Mouse (Mus musculus) bone marrow, adult 2 months (tissue): ENCODE measurements around the gene Bcar3. TPM values are rescaled to one million over a fixed set of nuclear protein-coding genes. Genes with fewer than 3 reads are reported as not detected.

Experiments used
- H3K27ac ChIP-seq: fragments of 200-500 bp; 2 replicates; pipeline ENCODE4 v1.5.1; 2012; ENCODE audit warnings: low read depth, mild to moderate bottlenecking, control low read depth, inconsistent platforms, low read length; ENCODE audit not compliant: control insufficient read depth, poor library complexity, insufficient read depth
- H3K4me1 ChIP-seq: fragments of 200-500 bp; 2 replicates; pipeline ENCODE4 v1.6.1; 2011; ENCODE audit warnings: low read length; ENCODE audit not compliant: control insufficient read depth, insufficient read depth
- H3K4me3 ChIP-seq: fragments of 200-500 bp; replicated peaks from 2 replicates; pipeline ENCODE3; 2011; ENCODE audit warnings: mild to moderate bottlenecking, low read depth, low read length, control low read depth; ENCODE audit not compliant: control insufficient read depth
- CTCF ChIP-seq: fragments of 200-500 bp; IDR thresholded peaks from 2 replicates; pipeline ENCODE4 v1.5.1; 2011; ENCODE audit warnings: low read length, control low read depth; ENCODE audit not compliant: control insufficient read depth, insufficient read depth
- POLR2A ChIP-seq: fragments of 200-500 bp; IDR thresholded peaks from 2 replicates; pipeline ENCODE4 v1.6.1; 2011; ENCODE audit warnings: low read depth, mild to moderate bottlenecking, control low read depth, low read length, borderline replicate concordance; ENCODE audit not compliant: control insufficient read depth
- WGBS: fragments of 180-500 bp; shearing (Covaris S2); methylation state at CpG from one replicate; pipeline ENCODE4 v1.1.7; 2018; 5-methylcytosine and 5-hydroxymethylcytosine counted together
- polyA plus RNA-seq: library from polyadenylated mRNA; stranded (reverse); fragments of >200 nt; gene quantifications from 2 replicates; pipeline ENCODE4 v1.2.4, GENCODE M21; 2011; ENCODE audit warnings: low replicate concordance; ENCODE audit not compliant: missing spikeins, insufficient read depth, insufficient read length

Gene Bcar3
- polyA plus RNA-seq = 1.1 and 2.2 TPM in 2 replicates

DNA sequence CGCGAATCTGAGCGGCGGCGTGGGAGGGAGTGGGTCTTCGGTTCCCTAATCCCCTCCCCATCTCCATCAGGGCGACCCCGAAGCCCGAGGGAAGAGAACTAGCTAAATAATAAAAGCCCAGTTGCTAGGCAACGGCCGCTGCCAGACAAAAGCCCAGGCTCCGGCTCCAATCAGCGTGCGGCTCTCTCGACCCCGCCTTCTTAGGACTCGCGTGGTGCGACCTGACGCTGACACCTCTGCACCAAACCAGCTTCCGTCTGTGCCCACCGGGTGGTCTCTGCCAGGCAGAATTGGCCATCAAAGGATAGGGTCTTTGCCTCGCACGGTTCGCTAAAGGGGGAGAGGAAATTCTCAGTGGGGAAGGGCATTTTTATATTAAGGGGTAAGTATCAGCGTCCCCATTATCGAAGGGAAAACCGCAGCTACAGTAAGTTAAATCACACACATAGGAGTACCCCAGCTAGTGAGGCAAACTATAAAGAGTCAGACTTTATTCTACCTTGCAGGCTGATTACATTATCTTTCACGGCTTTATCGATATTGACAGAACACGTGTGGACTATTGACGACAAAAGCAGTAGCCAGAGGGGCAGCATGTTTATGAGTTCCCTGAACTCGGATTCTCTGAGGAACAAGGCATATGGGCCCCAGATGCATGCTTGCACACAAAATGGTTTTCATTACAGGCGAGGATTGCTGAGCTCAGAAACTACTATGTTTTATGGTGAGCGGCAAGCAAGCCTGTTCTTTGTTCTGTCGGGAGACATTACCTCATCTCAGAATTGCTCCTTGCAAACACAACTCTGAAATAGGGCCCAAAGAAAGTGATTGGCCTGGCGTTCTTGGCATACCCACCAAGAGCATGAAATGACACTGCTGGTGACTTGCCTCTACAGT lies at the start of gene Bcar3:
Gene Bcar3, plus strand, starts transcription at position 183 of the 897 bp plus-strand sequence.
- WGBS = 15% methylated on average over 37 of the region's 37 CpGs
- TF ChIP-seq CTCF = no peak
- no peak for TF ChIP-seq POLR2A
- Histone ChIP-seq H3K4me1 (no peaks in the 10 kb centered on the region; the same call in 1 of the 2 replicates), H3K4me3 (peak within 1 kb of the TSS; percentile 81), H3K27ac (peak within 1 kb of the TSS; percentile 93)

GRCm38 (mm10) chr3:122244759-122245158 lies 49.2 kb upstream of the Bcar3 start:
- WGBS = 31% methylated on average over 6 of the region's 6 CpGs
- no peak overlapping the region for H3K4me3 ChIP-seq
- no peak overlapping the region; the same call in 1 of the 2 replicates for H3K27ac ChIP-seq
- peaks cover 5% of the 10 kb centered on the region for H3K4me1 ChIP-seq
- no peak for TF ChIP-seq POLR2A
- no peak for TF ChIP-seq CTCF

DNA sequence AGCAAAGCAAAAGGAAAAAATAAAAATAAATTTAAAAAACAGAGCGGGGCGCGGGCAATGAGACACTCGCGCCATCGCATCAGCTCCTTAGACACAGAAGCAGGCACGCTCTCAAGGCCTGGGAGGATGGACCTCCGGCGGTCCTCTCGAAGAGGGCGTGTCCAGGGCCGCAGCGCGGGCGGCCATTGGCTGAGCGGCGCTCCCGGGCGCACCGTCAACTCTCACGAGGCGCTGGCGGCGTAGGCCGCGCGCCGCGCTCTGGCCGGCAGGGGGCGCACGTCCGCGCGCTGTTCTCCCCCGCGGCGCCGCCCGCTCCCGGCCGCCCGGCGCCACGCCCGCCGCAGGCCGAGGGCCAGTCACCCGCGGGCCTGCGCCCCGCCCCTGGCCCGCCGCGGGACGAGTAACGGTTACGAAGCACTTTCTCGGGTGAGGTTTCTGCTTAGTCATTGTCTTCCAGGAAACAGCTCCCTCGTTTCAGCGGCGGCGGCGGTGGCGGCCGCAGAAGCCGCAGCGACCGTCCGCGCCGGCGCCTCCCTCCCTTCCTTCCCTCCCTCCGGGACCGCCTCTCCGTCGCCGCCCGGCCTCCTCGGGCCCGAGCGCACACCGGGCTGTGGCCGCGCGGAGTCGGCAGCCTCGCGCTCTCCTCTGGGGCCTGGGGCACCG lies 48.6 kb upstream of the Bcar3 start, which contains the start of gene Gclm:
Gene Gclm, plus strand, starts transcription at position 343 of the 663 bp plus-strand sequence.
- under 1% methylated on average over 89 of the region's 90 CpGs for whole genome bisulfite sequencing
- Histone ChIP-seq H3K4me1 (peaks cover 5% of the 10 kb centered on the region), H3K4me3 (peak within 1 kb of the TSS; percentile 88), H3K27ac (peak within 1 kb of the TSS; percentile 99)
- TF ChIP-seq CTCF (peak; percentile 60), POLR2A (peak; percentile 81; the same call in 1 of the 2 replicates)

- Histone ChIP-seq H3K4me3 (peak overlapping the region; percentile 88), H3K4me1 (peaks cover 5% of the 10 kb centered on the region)
Measured at GRCm38 (mm10) chr3:122245878-122246332, 48.0 kb upstream of the Bcar3 start.

GRCm38 (mm10) chr3:122246406-122246805 lies 47.5 kb upstream of the Bcar3 start:
- H3K4me1 ChIP-seq = peaks cover 5% of the 10 kb centered on the region
- WGBS = 26% methylated on average over 6 of the region's 6 CpGs
- peak overlapping the region; percentile 99 for H3K27ac ChIP-seq
- TF ChIP-seq POLR2A = no peak
- no peak for TF ChIP-seq CTCF
- H3K4me3 ChIP-seq = peak overlapping the region; percentile 88

More at GRCm38 (mm10) chr3:122245878-122246332, 48.0 kb upstream of the Bcar3 start:
- H3K27ac ChIP-seq = peak overlapping the region; percentile 99
- under 1% methylated on average over 50 of the region's 50 CpGs for WGBS
- TF ChIP-seq CTCF = no peak
- no peak for TF ChIP-seq POLR2A

GRCm38 (mm10) chr3:122246986-122247767 lies 46.8 kb upstream of the Bcar3 start:
- H3K4me1 ChIP-seq = peaks cover 5% of the 10 kb centered on the region
- TF ChIP-seq CTCF (no peak), POLR2A (peak; percentile 64)
- WGBS = 27% methylated on average over 12 of the region's 12 CpGs
- peak overlapping the region; percentile 99 for H3K27ac ChIP-seq
- peak overlapping the region; percentile 88 for H3K4me3 ChIP-seq

GRCm38 (mm10) chr3:122247768-122248100 lies 46.2 kb upstream of the Bcar3 start:
- WGBS = 79% methylated on average over 2 of the region's 2 CpGs
- Histone ChIP-seq H3K27ac (peak overlapping the region; percentile 44), H3K4me3 (peak overlapping the region; percentile 48), H3K4me1 (peaks cover 5% of the 10 kb centered on the region)
- no peak for TF ChIP-seq POLR2A
- TF ChIP-seq CTCF = no peak
